Mouse (Mus musculus) erythroblast, embryonic 14.5 days (primary cell): ENCODE measurements around the gene Olfr987.

Experiments
- GATA1 ChIP-seq: IDR thresholded peaks from 2 replicates; pipeline ENCODE4 v1.6.1; 2012; ENCODE audit warnings: low read length, inconsistent platforms, mixed read lengths
- TAL1 ChIP-seq: IDR thresholded peaks from 3 replicates; pipeline ENCODE4 v1.6.1; 2012; ENCODE audit warnings: low read length, inconsistent platforms, mixed read lengths

- TF ChIP-seq GATA1 (no peak), TAL1 (no peak)
Observed at GRCm38 (mm10) chr2:85284626-85285025, 54.5 kb downstream of the Olfr987 start.
